Mouse (Mus musculus): Measurements from ENCODE around the gene Klhl11. TPM values are rescaled to one million over a fixed set of nuclear protein-coding genes. Genes with fewer than 3 reads are reported as not detected.

Klhl11 gene
- polyA plus RNA-seq, 1 experiment = 2.3 TPM

GRCm38 (mm10) chr11:100513716-100514115, 41.2 kb upstream of the Klhl11 start:
- peaks cover 4% of the 10 kb centered on the region; the same call in 1 of the 2 replicates for H3K36me3 ChIP-seq (ENCODE audit: control insufficient read depth, insufficient read depth, low read length)
- no peak overlapping the region for H3K4me3 ChIP-seq (ENCODE audit: insufficient read depth, low read depth, low read length)
- peaks cover 10% of the 10 kb centered on the region; the same call in 1 of the 2 replicates for H3K4me1 ChIP-seq (ENCODE audit: control insufficient read depth, insufficient read depth, low read length)
- TF ChIP-seq CTCF (conservative IDR thresholded peaks at IDR 0.05; ENCODE audit: insufficient read depth, insufficient read length, low read depth, low read length) (no peak), POLR2A (IDR thresholded peaks at IDR 0.05; ENCODE audit: low read depth, low read length) (no peak)
- H3K27me3 ChIP-seq (replicated peaks; ENCODE audit: control insufficient read depth, insufficient read depth, low read length) = no peaks in the 10 kb centered on the region
- DNase-seq = no peak
- WGBS = 80% methylated on average over 10 of the region's 10 CpGs
- no peak overlapping the region for H3K27ac ChIP-seq (ENCODE audit: insufficient read depth, low read depth, low read length)

- H3K4me1 ChIP-seq (ENCODE audit: control insufficient read depth, insufficient read depth, low read length) = peaks cover 6% of the 10 kb centered on the region; the same call in 1 of the 2 replicates
- peak; percentile 53 for DNase-seq
- TF ChIP-seq CTCF (conservative IDR thresholded peaks at IDR 0.05; ENCODE audit: insufficient read depth, insufficient read length, low read depth, low read length) (peak; percentile 40), POLR2A (IDR thresholded peaks at IDR 0.05; ENCODE audit: low read depth, low read length) (no peak)
- H3K4me3 ChIP-seq (ENCODE audit: insufficient read depth, low read depth, low read length) = no peak overlapping the region
- peaks cover 4% of the 10 kb centered on the region; the same call in 1 of the 2 replicates for H3K36me3 ChIP-seq (ENCODE audit: control insufficient read depth, insufficient read depth, low read length)
- H3K27me3 ChIP-seq (replicated peaks; ENCODE audit: control insufficient read depth, insufficient read depth, low read length) = no peaks in the 10 kb centered on the region
- H3K27ac ChIP-seq (ENCODE audit: insufficient read depth, low read depth, low read length) = no peak overlapping the region
- 82% methylated on average over 1 of the region's 1 CpGs for WGBS
Measured at GRCm38 (mm10) chr11:100512384-100512783, 39.8 kb upstream of the Klhl11 start.

- H3K4me3 ChIP-seq (ENCODE audit: insufficient read depth, low read depth, low read length) = no peak overlapping the region
- TF ChIP-seq POLR2A (IDR thresholded peaks at IDR 0.05; ENCODE audit: low read depth, low read length) (no peak), CTCF (conservative IDR thresholded peaks at IDR 0.05; ENCODE audit: insufficient read depth, insufficient read length, low read depth, low read length) (no peak)
- WGBS = 95% methylated on average over 2 of the region's 2 CpGs
- peaks cover 2% of the 10 kb centered on the region; the same call in 1 of the 2 replicates for H3K36me3 ChIP-seq (ENCODE audit: control insufficient read depth, insufficient read depth, low read length)
- peaks cover 3% of the 10 kb centered on the region; the same call in 1 of the 2 replicates for H3K4me1 ChIP-seq (ENCODE audit: control insufficient read depth, insufficient read depth, low read length)
- no peak for DNase-seq
- H3K27ac ChIP-seq (ENCODE audit: insufficient read depth, low read depth, low read length) = no peak overlapping the region
- H3K27me3 ChIP-seq (replicated peaks; ENCODE audit: control insufficient read depth, insufficient read depth, low read length) = no peaks in the 10 kb centered on the region
Measured at GRCm38 (mm10) chr11:100510556-100510955, 38.0 kb upstream of the Klhl11 start.

- TF ChIP-seq POLR2A (IDR thresholded peaks at IDR 0.05; ENCODE audit: low read depth, low read length) (no peak), CTCF (conservative IDR thresholded peaks at IDR 0.05; ENCODE audit: insufficient read depth, insufficient read length, low read depth, low read length) (no peak)
- WGBS = 95% methylated on average over 8 of the region's 8 CpGs
Measured at GRCm38 (mm10) chr11:100505997-100506396, 33.5 kb upstream of the Klhl11 start.

GRCm38 (mm10) chr11:100504990-100505660, 32.6 kb upstream of the Klhl11 start:
- WGBS = 98% methylated on average over 12 of the region's 12 CpGs

More at GRCm38 (mm10) chr11:100505997-100506396, 33.5 kb upstream of the Klhl11 start:
- H3K4me3 ChIP-seq (ENCODE audit: insufficient read depth, low read depth, low read length) = no peak overlapping the region
- peaks cover 3% of the 10 kb centered on the region; the same call in 1 of the 2 replicates for H3K36me3 ChIP-seq (ENCODE audit: control insufficient read depth, insufficient read depth, low read length)
- H3K27ac ChIP-seq (ENCODE audit: insufficient read depth, low read depth, low read length) = no peak overlapping the region
- DNase-seq = no peak
- no peaks in the 10 kb centered on the region for H3K27me3 ChIP-seq (replicated peaks; ENCODE audit: control insufficient read depth, insufficient read depth, low read length)
- peaks cover 6% of the 10 kb centered on the region for H3K4me1 ChIP-seq (ENCODE audit: control insufficient read depth, insufficient read depth, low read length)

GRCm38 (mm10) chr11:100501321-100501720, 28.8 kb upstream of the Klhl11 start:
- 40% methylated on average over 6 of the region's 6 CpGs for WGBS
- no peak overlapping the region for H3K4me3 ChIP-seq (ENCODE audit: insufficient read depth, low read depth, low read length)
- peaks cover 14% of the 10 kb centered on the region for H3K4me1 ChIP-seq (ENCODE audit: control insufficient read depth, insufficient read depth, low read length)
- no peak for DNase-seq
- no peak for TF ChIP-seq POLR2A (IDR thresholded peaks at IDR 0.05; ENCODE audit: low read depth, low read length)
- no peak for TF ChIP-seq CTCF (conservative IDR thresholded peaks at IDR 0.05; ENCODE audit: insufficient read depth, insufficient read length, low read depth, low read length)
- H3K27ac ChIP-seq (ENCODE audit: insufficient read depth, low read depth, low read length) = no peak overlapping the region
- peaks cover 1% of the 10 kb centered on the region; the same call in 1 of the 2 replicates for H3K36me3 ChIP-seq (ENCODE audit: control insufficient read depth, insufficient read depth, low read length)
- H3K27me3 ChIP-seq (replicated peaks; ENCODE audit: control insufficient read depth, insufficient read depth, low read length) = no peaks in the 10 kb centered on the region

More at GRCm38 (mm10) chr11:100504990-100505660, 32.6 kb upstream of the Klhl11 start:
- Histone ChIP-seq H3K36me3 (ENCODE audit: control insufficient read depth, insufficient read depth, low read length) (peaks cover 3% of the 10 kb centered on the region; the same call in 1 of the 2 replicates), H3K4me3 (ENCODE audit: insufficient read depth, low read depth, low read length) (no peak overlapping the region), H3K4me1 (ENCODE audit: control insufficient read depth, insufficient read depth, low read length) (peaks cover 14% of the 10 kb centered on the region), H3K27ac (ENCODE audit: insufficient read depth, low read depth, low read length) (no peak overlapping the region), H3K27me3 (replicated peaks; ENCODE audit: control insufficient read depth, insufficient read depth, low read length) (no peaks in the 10 kb centered on the region)
- no peak for DNase-seq
- TF ChIP-seq CTCF (conservative IDR thresholded peaks at IDR 0.05; ENCODE audit: insufficient read depth, insufficient read length, low read depth, low read length) (no peak), POLR2A (IDR thresholded peaks at IDR 0.05; ENCODE audit: low read depth, low read length) (no peak)

- no peak overlapping the region for H3K4me3 ChIP-seq (ENCODE audit: insufficient read depth, low read depth, low read length)
- 36% methylated on average over 7 of the region's 7 CpGs for WGBS
- H3K27me3 ChIP-seq (replicated peaks; ENCODE audit: control insufficient read depth, insufficient read depth, low read length) = no peaks in the 10 kb centered on the region
- DNase-seq = peak; percentile 75
- H3K27ac ChIP-seq (ENCODE audit: insufficient read depth, low read depth, low read length) = peak overlapping the region; percentile 46; the same call in 1 of the 2 replicates
- peaks cover 14% of the 10 kb centered on the region for H3K4me1 ChIP-seq (ENCODE audit: control insufficient read depth, insufficient read depth, low read length)
- TF ChIP-seq POLR2A (IDR thresholded peaks at IDR 0.05; ENCODE audit: low read depth, low read length) (no peak), CTCF (conservative IDR thresholded peaks at IDR 0.05; ENCODE audit: insufficient read depth, insufficient read length, low read depth, low read length) (no peak)
- H3K36me3 ChIP-seq (ENCODE audit: control insufficient read depth, insufficient read depth, low read length) = peaks cover 1% of the 10 kb centered on the region; the same call in 1 of the 2 replicates
Measured at GRCm38 (mm10) chr11:100500651-100501050, 28.1 kb upstream of the Klhl11 start.

All from kidney, adult 2 months (tissue).